Comparison of ENCODE assay signal across 12 mouse cellular contexts in genomic region chr15:84664542-84665460, GRCm38 (mm10). TPM values are rescaled to one million over a fixed set of nuclear protein-coding genes. Genes with fewer than 3 reads are reported as not detected.
DNase-seq lines count a peak whose midpoint lies in the region; ATAC-seq and TF ChIP-seq lines count a peak whose summit lies in the region.
"Had no signal": no experiment of that assay in that cellular context is flagged by ENCODE, and none has a peak within 500 bp of the region (broad histone marks: within the 10 kb centered on the region; RNA-seq: fewer than 3 reads in every experiment).

No protein-coding gene starts in this region.

- peak overlapping the region; percentile 64; the same call in 1 of the 2 replicates for H3K27ac ChIP-seq in limb, embryonic 10.5 days
- H3K27ac ChIP-seq: heart, adult 2 months; lung, embryonic 15.5 days had no signal

- DNase-seq in frontal cortex, postnatal 25 days (ENCODE audit: low spot score in 2 of 2): no peak
- DNase-seq in ES-CJ7 (ENCODE audit: low read depth, low spot score) (peak; percentile 83), MN1 (ENCODE audit: low spot score) (no peak)
- peak; percentile 61 for DNase-seq in brain, embryonic 14.5 days (ENCODE audit: low read depth)
- no peak for DNase-seq in limb, embryonic 10.5 days (ENCODE audit: low spot score)
- DNase-seq in thymus, postnatal 14 days: no peak
- DNase-seq: heart, adult 2 months; kidney, postnatal 4 days; thymus, adult 2 months had no signal

- peaks cover 36% of the 10 kb centered on the region for H3K27me3 ChIP-seq in limb, embryonic 10.5 days (ENCODE audit: low read depth, poor library complexity, severe bottlenecking)

- no peaks in the 10 kb centered on the region for H3K36me3 ChIP-seq in limb, embryonic 10.5 days
- H3K36me3 ChIP-seq: lung, embryonic 15.5 days had no signal

- ATAC-seq in frontal cortex, adult (ENCODE audit: low TSS enrichment): 0 out of 2 replicates have a peak, but pooled peaks have one; percentile 14
- ATAC-seq in megakaryocyte-erythroid progenitor cell, adult 5-6 weeks (replicated peaks; ENCODE audit: low FRiP score, low TSS enrichment, poor library complexity, severe bottlenecking): no peak

- WGBS in limb, embryonic 10.5 days: 23% methylated on average over 16 of the region's 16 CpGs

- no peak overlapping the region for H3K4me3 ChIP-seq in limb, embryonic 10.5 days
- H3K4me3 ChIP-seq: heart, adult 2 months; lung, embryonic 15.5 days had no signal

- TF ChIP-seq CTCF in brain, embryonic 14.5 days (IDR thresholded peaks at IDR 0.05; ENCODE audit: borderline replicate concordance, extremely low read depth, insufficient read depth, insufficient read length): no peak

- no peak for TF ChIP-seq POLR2A in brain, embryonic 14.5 days (IDR thresholded peaks at IDR 0.05; ENCODE audit: borderline replicate concordance, extremely low read depth, insufficient read depth, insufficient read length, poor library complexity, severe bottlenecking)

- H3K9me3 ChIP-seq in limb, embryonic 10.5 days (replicated peaks): no peaks in the 10 kb centered on the region
- H3K9me3 ChIP-seq: lung, embryonic 15.5 days had no signal

- peaks cover 34% of the 10 kb centered on the region for H3K4me1 ChIP-seq in limb, embryonic 10.5 days

RNA-seq across cellular contexts. Expression of gene Prr5, which starts 4.6 kb away (rescaled TPM):
- polyA plus RNA-seq in brain, embryonic 14.5 days (2012; rRNA removed): 14.2 and 20.9 TPM in 2 replicates
- polyA plus RNA-seq in limb, embryonic 10.5 days (2016; fragmentation: Nextera tagmentation; extraction: Ambion mirVana): 16.3 and 16.5 TPM in 2 replicates
- 1.2 TPM in 1 of 2 replicates, not detected in the other for total RNA-seq in megakaryocyte-erythroid progenitor cell, adult 5-6 weeks (2014; fragmentation: Nextera tagmentation)
- 0.34 and 0.85 TPM in 2 replicates for total RNA-seq in megakaryocyte-erythroid progenitor cell, adult 5-6 weeks (2017)

RNA-seq across cellular contexts. Expression of gene Arhgap8, which starts 55.1 kb away (rescaled TPM):
- 0.44 and 0.81 TPM in 2 replicates for polyA plus RNA-seq in brain, embryonic 14.5 days (2012; rRNA removed)
- 3.5 and 4.1 TPM in 2 replicates for polyA plus RNA-seq in limb, embryonic 10.5 days (2016; fragmentation: Nextera tagmentation; extraction: Ambion mirVana)
- total RNA-seq in megakaryocyte-erythroid progenitor cell, adult 5-6 weeks (2014; fragmentation: Nextera tagmentation): not detected in 2 replicates
- not detected in 2 replicates for total RNA-seq in megakaryocyte-erythroid progenitor cell, adult 5-6 weeks (2017)

Comparison
In these comparisons a context has a peak if more than half of its experiments do, and no peak if none do; other contexts are left out.
1. DNase-seq: peak in ES-CJ7 (single experiment) and brain, embryonic 14.5 days (single experiment); none in frontal cortex, postnatal 25 days (0 of 2), limb, embryonic 10.5 days (single experiment), thymus, postnatal 14 days (single experiment) and MN1 (single experiment).